Mouse (Mus musculus) left cerebral cortex, adult 2 months (tissue): ENCODE measurements at regions not wholly inside any gene's neighbourhood (a gene's known extent, or its start where the extent isn't known, plus 50 kb on each side); places are given as distances from the start of the nearest gene placed in this dataset.

Experiments
- DNase-seq, 2 experiments: peaks; one replicate each; pipeline ENCODE4 v3.0.0; 2021 to 2022; ENCODE audit warnings: low spot score in 2 of 2, mixed read lengths in 1 of 2; ENCODE audit errors: extremely low spot score in 1 of 2
- H3K27ac ChIP-seq: fragments of 200-600 bp; 2 replicates; pipeline ENCODE4 v1.8.1; 2022
- H3K4me3 ChIP-seq: fragments of 200-600 bp; 2 replicates; pipeline ENCODE4 v1.8.1; 2022
- CTCF ChIP-seq: fragments of 200-600 bp; IDR thresholded peaks from 2 replicates; pipeline ENCODE4 v1.8.1; 2022; ENCODE audit warnings: antibody characterized with exemption, mild to moderate bottlenecking, moderate library complexity
- intact Hi-C: fragments of 180-260 bp; cut with DNase I; formaldehyde crosslinking; loops from one replicate; pipeline ENCODE4 v1.15.1; 2025

GRCm38 (mm10) chr17:89982904-89983303, 72.7 kb upstream of the Gm10184 start:
- no peak overlapping the region for H3K4me3 ChIP-seq
- DNase-seq, result no peak
- intact Hi-C loops, result no loop called here
- no peak for TF ChIP-seq CTCF
- H3K27ac ChIP-seq, result no peak overlapping the region

DNA sequence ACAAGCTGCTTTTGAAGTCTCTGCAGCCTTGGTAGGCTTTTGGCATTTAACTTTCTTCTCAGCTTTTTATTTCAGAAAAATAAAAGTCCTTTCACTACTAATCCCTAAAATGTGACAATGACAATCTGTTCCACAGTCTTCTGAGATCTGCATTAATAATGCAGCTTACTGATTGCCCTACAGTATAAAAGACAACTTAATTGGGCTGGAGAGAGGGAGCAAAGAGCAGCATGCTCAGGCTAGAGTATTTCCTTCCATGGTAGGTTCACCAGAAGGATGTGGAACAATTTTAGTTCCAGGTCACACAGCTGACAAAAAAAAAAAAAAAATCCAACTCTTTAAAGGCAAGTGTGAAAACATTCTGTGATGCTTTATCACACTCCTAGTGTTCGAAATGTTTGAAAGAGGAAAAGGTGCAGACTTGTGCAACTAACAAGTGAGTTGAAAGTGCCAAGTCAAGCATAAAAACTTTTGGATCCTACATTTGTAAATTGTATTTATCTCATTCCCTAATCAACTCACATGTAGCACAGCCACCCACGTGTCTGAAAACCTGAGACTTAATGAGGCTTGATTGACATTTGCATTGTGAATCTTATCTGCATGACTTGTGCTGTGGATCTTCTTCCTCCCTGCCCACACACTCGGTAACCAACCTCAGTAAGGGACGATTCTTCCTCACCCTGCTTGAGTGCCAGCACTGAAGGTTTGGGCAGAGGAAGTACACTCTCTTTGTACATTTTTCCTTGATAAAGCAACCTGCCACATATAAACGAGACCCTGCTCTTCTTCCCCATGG, 69.0 kb upstream of the Gm10184 start:
- Histone ChIP-seq H3K27ac (no peak overlapping the region), H3K4me3 (no peak overlapping the region)
- peak in 1 of 2 experiments; percentile 11 for DNase-seq
- intact Hi-C loops, result no loop called here
- TF ChIP-seq CTCF, result no peak

GRCm38 (mm10) chr17:89963000-89963399, 52.8 kb upstream of the Gm10184 start:
- no peak for DNase-seq
- Histone ChIP-seq H3K4me3 (no peak overlapping the region), H3K27ac (no peak overlapping the region)
- intact Hi-C loops, result no loop called here
- TF ChIP-seq CTCF, result no peak

- DNase-seq, result no peak
- Histone ChIP-seq H3K27ac (no peak overlapping the region), H3K4me3 (no peak overlapping the region)
- TF ChIP-seq CTCF, result no peak
- intact Hi-C loops, result no loop called here
These were observed 51.2 kb upstream of the Gm10184 start for GRCm38 (mm10) chr17:89961431-89961830.

DNA sequence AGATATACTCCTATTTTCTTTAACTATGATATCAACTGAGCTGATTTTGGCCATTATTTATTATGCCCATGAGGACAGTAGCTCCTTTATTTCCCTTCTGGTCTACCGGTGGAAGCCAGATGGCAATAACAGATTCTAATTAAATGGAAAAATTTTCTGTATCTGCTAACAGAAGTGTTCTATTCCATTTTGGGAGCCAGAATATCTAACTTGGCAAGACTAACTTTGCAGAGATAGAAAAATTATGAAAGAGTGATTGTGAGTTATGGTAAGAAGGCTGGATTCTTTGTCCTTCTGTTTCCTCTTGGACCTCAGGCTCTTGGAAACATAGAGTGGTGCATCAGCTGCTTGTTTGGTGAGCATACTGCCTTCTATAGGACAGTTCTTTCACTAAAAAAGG, 50.1 kb upstream of the Gm10184 start:
- Histone ChIP-seq H3K27ac (no peak overlapping the region), H3K4me3 (no peak overlapping the region)
- TF ChIP-seq CTCF, result no peak
- no peak for DNase-seq
- intact Hi-C loops, result no loop called here
